Mouse (Mus musculus): ENCODE data around the gene Atp1b1. TPM values are rescaled to one million over a fixed set of nuclear protein-coding genes. Genes with fewer than 3 reads are reported as not detected.

Atp1b1 gene
- total and polyA plus RNA-seq, 3 experiments = 0.17 to 0.32 (median 0.23) TPM

DNA sequence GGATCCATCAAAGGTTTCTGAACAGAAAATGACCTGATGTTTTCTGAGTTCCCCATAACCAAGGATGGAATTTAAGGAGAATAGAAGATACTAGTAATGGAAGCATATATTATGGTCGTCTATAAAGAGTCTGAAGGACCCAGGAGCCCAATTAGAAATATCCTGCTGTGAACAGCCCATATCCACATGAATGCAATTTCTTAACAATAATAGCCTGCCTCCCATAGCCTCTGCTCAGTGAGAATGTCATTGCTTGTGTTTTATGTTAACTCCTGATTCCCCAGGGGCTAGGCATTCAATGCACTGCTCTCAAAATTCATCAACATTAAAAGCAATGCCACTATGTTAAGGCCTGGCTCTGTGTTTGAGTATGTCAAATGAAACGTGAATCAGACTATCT, 49.5 kb downstream of the Atp1b1 start:
- H3K79me2 ChIP-seq (replicated peaks; ENCODE audit: control insufficient read depth, extremely low read depth, insufficient read depth, poor library complexity, severe bottlenecking) = no peaks in the 10 kb centered on the region
- no peaks in the 10 kb centered on the region for H3K9me3 ChIP-seq (replicated peaks; ENCODE audit: low read length)
- no peak overlapping the region for H3K27ac ChIP-seq (ENCODE audit: insufficient read depth, low read depth)
- dilution Hi-C loops (cut with MboI; ENCODE audit: extremely low pct_ligation_motif_present, extremely low pct_unique_long_range_greater_than_20kb, low sequenced_read_pairs) (no loop called here), in situ Hi-C loops (cut with MboI; ENCODE audit: low pct_ligation_motif_present, low pct_unique_long_range_greater_than_20kb, low sequenced_read_pairs) (no loop called here)
- no peak overlapping the region for H3K9ac ChIP-seq (ENCODE audit: insufficient read depth, low read depth)
- DNase-seq (ENCODE audit: extremely low read depth) = no peak
- H3K4me3 ChIP-seq (replicated peaks in 1 of 3; ENCODE audit: low read depth in 2 of 3, low read length in 2 of 3, poor library complexity in 1 of 3) = no peak overlapping the region
- no peak overlapping the region for H3K4me2 ChIP-seq (ENCODE audit: insufficient read depth, low read depth, poor library complexity, severe bottlenecking)
- H3K4me1 ChIP-seq (ENCODE audit: control insufficient read depth in 1 of 2, insufficient read depth in 2 of 2) = peaks cover 0 to 6% of the 10 kb centered on the region in 2 experiments; a peak in 1 of 4 replicates
- H3K27me3 ChIP-seq (replicated peaks) = no peaks in the 10 kb centered on the region
- H3K36me3 ChIP-seq (replicated peaks in 1 of 2; ENCODE audit: control insufficient read depth in 1 of 2, insufficient read depth in 1 of 2, low read length in 1 of 2) = peaks cover 2 to 15% of the 10 kb centered on the region in 2 experiments
- no peak for TF ChIP-seq HCFC1 (IDR thresholded peaks at IDR 0.05; ENCODE audit: low read depth, low read length)
- TF ChIP-seq NRF1 (IDR thresholded peaks at IDR 0.05; ENCODE audit: low read depth, low read length) = no peak

- no peaks in the 10 kb centered on the region for H3K27me3 ChIP-seq (replicated peaks)
- dilution Hi-C loops (cut with MboI; ENCODE audit: extremely low pct_ligation_motif_present, extremely low pct_unique_long_range_greater_than_20kb, low sequenced_read_pairs) = no loop called here
- peaks cover 2 to 16% of the 10 kb centered on the region in 2 experiments for H3K36me3 ChIP-seq (replicated peaks in 1 of 2; ENCODE audit: control insufficient read depth in 1 of 2, insufficient read depth in 1 of 2, low read length in 1 of 2)
- no peak overlapping the region for H3K4me2 ChIP-seq (ENCODE audit: insufficient read depth, low read depth, poor library complexity, severe bottlenecking)
- no peaks in the 10 kb centered on the region for H3K79me2 ChIP-seq (replicated peaks; ENCODE audit: control insufficient read depth, extremely low read depth, insufficient read depth, poor library complexity, severe bottlenecking)
- peaks cover 3% of the 10 kb centered on the region for H3K9me3 ChIP-seq (replicated peaks; ENCODE audit: low read length)
- H3K4me1 ChIP-seq (ENCODE audit: control insufficient read depth in 1 of 2, insufficient read depth in 2 of 2) = peaks cover 0 to 6% of the 10 kb centered on the region in 2 experiments; a peak in 1 of 4 replicates
- no peak for DNase-seq (ENCODE audit: extremely low read depth)
- no peak overlapping the region for H3K4me3 ChIP-seq (replicated peaks in 1 of 3; ENCODE audit: low read depth in 2 of 3, low read length in 2 of 3, poor library complexity in 1 of 3)
- in situ Hi-C loops (cut with MboI; ENCODE audit: low pct_ligation_motif_present, low pct_unique_long_range_greater_than_20kb, low sequenced_read_pairs) = no loop called here
- no peak overlapping the region for H3K9ac ChIP-seq (ENCODE audit: insufficient read depth, low read depth)
- TF ChIP-seq ZC3H11A (IDR thresholded peaks at IDR 0.05; ENCODE audit: low read depth, low read length) (no peak), PAX5 (IDR thresholded peaks at IDR 0.05; ENCODE audit: low read length) (no peak), CTCF (conservative IDR thresholded peaks at IDR 0.05 in 1 of 2, IDR thresholded peaks at IDR 0.05 in 1 of 2; ENCODE audit: low read depth in 2 of 2, low read length in 2 of 2) (no peak), MYC (IDR thresholded peaks at IDR 0.05; ENCODE audit: low read depth, low read length) (no peak), EP300 (IDR thresholded peaks at IDR 0.05; ENCODE audit: low read length) (no peak), USF1 (IDR thresholded peaks at IDR 0.05; ENCODE audit: low read depth, low read length) (no peak), ETS1 (conservative IDR thresholded peaks at IDR 0.05; ENCODE audit: low read depth, low read length) (no peak), ZNF384 (IDR thresholded peaks at IDR 0.05; ENCODE audit: low read depth, low read length) (no peak), GABPA (IDR thresholded peaks at IDR 0.05; ENCODE audit: insufficient replicate concordance, low read depth, low read length) (no peak)
- H3K27ac ChIP-seq (ENCODE audit: insufficient read depth, low read depth) = no peak overlapping the region
Observed at GRCm38 (mm10) chr1:164406506-164406905, 51.6 kb downstream of the Atp1b1 start.

GRCm38 (mm10) chr1:164405385-164405802, 52.8 kb downstream of the Atp1b1 start:
- in situ Hi-C loops (cut with MboI; ENCODE audit: low pct_ligation_motif_present, low pct_unique_long_range_greater_than_20kb, low sequenced_read_pairs) = no loop called here
- dilution Hi-C loops (cut with MboI; ENCODE audit: extremely low pct_ligation_motif_present, extremely low pct_unique_long_range_greater_than_20kb, low sequenced_read_pairs) = no loop called here
- no peak overlapping the region for H3K9ac ChIP-seq (ENCODE audit: insufficient read depth, low read depth)
- H3K27me3 ChIP-seq (replicated peaks) = no peaks in the 10 kb centered on the region
- H3K4me2 ChIP-seq (ENCODE audit: insufficient read depth, low read depth, poor library complexity, severe bottlenecking) = no peak overlapping the region
- peaks cover 2 to 23% of the 10 kb centered on the region in 2 experiments for H3K36me3 ChIP-seq (replicated peaks in 1 of 2; ENCODE audit: control insufficient read depth in 1 of 2, insufficient read depth in 1 of 2, low read length in 1 of 2)
- peaks cover 0 to 6% of the 10 kb centered on the region in 2 experiments; a peak in 1 of 4 replicates for H3K4me1 ChIP-seq (ENCODE audit: control insufficient read depth in 1 of 2, insufficient read depth in 2 of 2)
- DNase-seq (ENCODE audit: extremely low read depth) = peak; percentile 6
- TF ChIP-seq MAZ (IDR thresholded peaks at IDR 0.05; ENCODE audit: low read depth, low read length) (no peak), BHLHE40 (IDR thresholded peaks at IDR 0.05; ENCODE audit: low read depth, low read length) (0 out of 2 replicates have a peak, but pooled peaks have one; percentile 22), MAX (IDR thresholded peaks at IDR 0.05; ENCODE audit: low read length) (no peak), EP300 (IDR thresholded peaks at IDR 0.05; ENCODE audit: low read length) (no peak), SMC3 (IDR thresholded peaks at IDR 0.05; ENCODE audit: low read depth, low read length) (no peak), ELF1 (IDR thresholded peaks at IDR 0.05; ENCODE audit: low read depth, low read length) (no peak)
- H3K27ac ChIP-seq (ENCODE audit: insufficient read depth, low read depth) = no peak overlapping the region
- no peaks in the 10 kb centered on the region for H3K79me2 ChIP-seq (replicated peaks; ENCODE audit: control insufficient read depth, extremely low read depth, insufficient read depth, poor library complexity, severe bottlenecking)
- H3K9me3 ChIP-seq (replicated peaks; ENCODE audit: low read length) = peaks cover 3% of the 10 kb centered on the region
- H3K4me3 ChIP-seq (replicated peaks in 1 of 3; ENCODE audit: low read depth in 2 of 3, low read length in 2 of 3, poor library complexity in 1 of 3) = no peak overlapping the region
